Mouse (Mus musculus) cerebellum, adult 9-11 months (tissue): ENCODE measurements around the gene Ankrd11.
A peak's percentile ranks its signal among the peaks of the same experiment; 100 is the strongest.
"Not testable (repeated sequence)": the region's sequence is repeated elsewhere in the genome, so short reads cannot be mapped to it uniquely, and the experiment has no call there.

Experiments used
- DNase-seq: peaks from one replicate; pipeline ENCODE4 v3.0.0; 2022

The Ankrd11 gene

GRCm38 (mm10) chr8:123042158-123042973 is at the start of gene Ankrd11:
Gene Ankrd11 (minus strand): TSS chr8:123042277.
- DNase-seq, result peak; percentile 100

- DNase-seq, result no peak
These were observed 45.2 kb upstream of the Ankrd11 start for GRCm38 (mm10) chr8:123087289-123087688.

DNA sequence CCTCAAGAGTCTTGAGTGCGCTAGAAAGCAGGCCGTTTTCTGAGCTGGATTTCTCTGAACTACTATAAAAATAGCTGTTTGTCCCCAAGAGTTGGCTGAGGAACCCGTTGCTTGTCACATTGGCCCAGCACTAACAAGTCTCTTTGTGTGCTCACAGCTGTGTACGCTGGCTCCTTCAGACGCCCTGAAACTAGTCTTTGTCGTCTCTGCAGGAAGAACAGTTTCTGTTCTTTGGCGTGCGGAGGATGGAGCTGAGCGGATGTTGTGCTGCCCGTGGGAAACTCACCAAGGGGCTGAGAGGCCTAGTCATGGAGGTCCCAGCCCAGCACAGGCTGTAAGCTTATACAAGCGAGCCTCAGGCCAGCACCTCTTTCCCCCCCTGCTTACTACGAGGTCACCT is 41.5 kb upstream of the Ankrd11 start:
- DNase-seq, result no peak

DNA sequence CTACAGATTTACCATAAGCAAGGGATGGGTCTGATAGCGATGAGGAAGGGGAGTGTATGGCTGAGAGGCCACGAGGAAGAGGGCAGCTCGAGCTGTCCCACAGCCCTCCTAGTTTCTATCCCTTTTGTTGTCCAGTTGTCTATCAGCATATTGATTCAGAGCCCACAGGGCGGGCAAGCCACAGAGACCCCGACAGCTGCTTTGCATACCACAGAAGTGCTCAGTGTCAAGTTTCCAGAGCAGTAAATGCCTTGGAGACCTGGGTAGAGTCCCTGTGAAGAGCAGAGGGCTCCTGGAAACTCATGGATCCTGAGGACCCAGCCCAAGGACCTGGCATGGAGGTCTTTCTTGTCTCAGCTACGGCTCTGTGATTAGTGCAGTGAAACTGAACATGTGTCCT is 40.9 kb upstream of the Ankrd11 start:
- no peak for DNase-seq

DNA sequence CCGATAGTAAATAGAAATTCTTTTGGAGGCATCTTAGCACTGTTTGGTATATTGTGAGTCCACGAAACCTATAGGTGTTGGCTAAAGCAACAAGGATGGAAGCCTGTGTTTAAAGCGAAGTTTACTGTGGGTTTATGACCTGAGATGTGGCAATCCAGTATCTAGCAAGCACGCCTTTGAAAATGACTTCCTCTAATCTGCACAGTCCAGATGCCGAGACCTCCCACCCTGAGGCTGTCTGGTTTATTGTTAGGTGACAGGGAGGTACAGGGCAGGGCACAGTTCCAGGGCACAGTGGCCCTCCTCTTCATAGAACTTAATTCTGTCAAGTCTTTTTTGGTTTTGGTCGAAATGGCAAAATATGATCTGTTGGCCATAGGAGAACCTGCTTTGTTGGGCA is 35.1 kb upstream of the Ankrd11 start:
- no peak for DNase-seq

- no peak for DNase-seq
These were observed 29.1 kb upstream of the Ankrd11 start for GRCm38 (mm10) chr8:123071176-123071575.

GRCm38 (mm10) chr8:123066101-123066683 is 24.1 kb upstream of the Ankrd11 start:
- DNase-seq, result no peak

DNA sequence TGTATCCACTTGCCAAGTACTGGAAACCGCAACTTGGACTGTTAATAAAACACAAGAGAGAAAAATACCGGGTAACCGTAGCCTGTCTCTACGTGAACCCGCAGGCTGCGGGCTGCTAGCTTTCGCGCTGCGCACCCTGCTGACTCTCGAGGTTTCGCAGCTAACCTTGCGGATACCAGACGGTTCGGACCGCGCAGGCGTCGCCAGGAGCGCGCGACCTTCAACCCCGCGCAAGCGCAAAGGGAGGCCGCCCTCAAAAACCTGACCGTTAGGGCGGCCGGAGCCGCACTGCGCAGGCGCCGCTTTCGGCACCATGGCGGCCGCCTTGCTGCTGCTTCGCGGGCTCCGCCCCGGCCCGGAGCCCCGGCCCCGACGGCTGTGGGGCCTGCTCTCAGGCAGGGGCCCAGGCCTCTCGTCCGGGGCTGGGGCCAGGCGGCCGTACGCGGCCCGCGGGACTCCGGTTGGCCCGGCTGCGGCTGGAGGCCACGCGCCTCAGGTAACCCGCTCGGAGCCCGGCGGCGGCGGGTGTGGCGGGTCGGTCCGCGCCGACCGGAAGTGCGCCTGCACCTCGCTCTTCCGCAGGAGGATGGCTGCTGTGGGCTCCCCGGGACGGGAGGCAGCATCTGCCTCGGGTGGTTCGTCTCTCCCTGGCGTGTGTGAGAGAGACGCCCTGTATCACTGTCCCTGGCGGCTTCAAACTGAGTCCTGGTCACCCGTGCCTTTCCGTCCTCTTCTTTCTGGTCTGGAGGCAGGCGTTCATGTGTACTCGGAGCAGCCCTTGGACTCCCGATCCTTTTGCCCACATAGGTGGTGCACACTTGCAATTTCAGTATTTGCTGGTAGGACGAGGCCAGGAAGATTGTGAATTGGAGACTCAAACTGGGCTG is 23.4 kb upstream of the Ankrd11 start:
- DNase-seq, result peak; percentile 96

DNA sequence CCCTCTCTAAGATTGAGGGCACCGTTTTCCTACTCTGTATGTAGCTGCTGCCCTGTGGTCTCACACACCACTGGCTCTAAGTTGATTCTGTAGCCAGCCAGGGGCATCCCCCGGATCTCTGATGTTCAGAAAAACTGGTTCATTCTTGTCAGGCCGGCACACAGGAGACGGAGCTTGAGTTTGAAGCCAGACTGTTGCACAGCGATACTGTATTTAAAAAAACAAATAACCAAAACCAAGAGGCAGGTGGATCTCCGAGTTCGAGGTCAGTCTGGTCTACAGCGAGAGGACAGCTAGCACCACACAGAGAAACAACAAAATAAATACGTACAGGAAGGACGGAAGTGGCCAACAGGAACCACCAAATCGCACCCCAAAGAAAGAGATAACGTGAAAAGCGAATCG is 22.7 kb upstream of the Ankrd11 start:
- DNase-seq, result no peak

- no peak for DNase-seq
These were observed 22.0 kb upstream of the Ankrd11 start for GRCm38 (mm10) chr8:123064072-123064471.

- DNase-seq, result no peak
These were observed 20.6 kb upstream of the Ankrd11 start, which contains the start of gene Spg7 for GRCm38 (mm10) chr8:123062721-123063120. Gene Spg7 (plus strand): TSS chr8:123062942.

DNA sequence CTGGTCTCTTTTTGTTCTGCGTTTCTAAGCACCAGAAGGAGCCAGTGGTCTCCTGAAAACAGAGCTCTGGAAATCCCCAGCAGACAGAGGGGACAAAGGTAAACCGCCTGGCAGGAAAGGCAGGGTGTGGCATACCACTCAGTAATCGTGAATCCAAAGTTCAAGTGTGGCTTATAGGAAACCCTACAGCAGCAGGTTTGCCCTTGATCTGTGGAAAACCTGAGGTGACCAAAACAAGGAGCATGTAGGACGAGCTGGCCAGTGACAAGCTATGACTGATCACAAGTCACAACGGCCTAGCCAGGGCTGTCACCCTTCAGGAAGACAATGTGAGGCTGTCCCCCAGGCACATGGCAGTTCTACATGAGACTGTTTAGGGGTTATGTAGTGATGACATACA is 9.4 kb upstream of the Ankrd11 start:
- DNase-seq, result no peak

- no peak for DNase-seq
These were observed 6.3 kb upstream of the Ankrd11 start for GRCm38 (mm10) chr8:123048402-123048801.

GRCm38 (mm10) chr8:123047827-123048226 is 5.8 kb upstream of the Ankrd11 start:
- DNase-seq, result no peak

DNA sequence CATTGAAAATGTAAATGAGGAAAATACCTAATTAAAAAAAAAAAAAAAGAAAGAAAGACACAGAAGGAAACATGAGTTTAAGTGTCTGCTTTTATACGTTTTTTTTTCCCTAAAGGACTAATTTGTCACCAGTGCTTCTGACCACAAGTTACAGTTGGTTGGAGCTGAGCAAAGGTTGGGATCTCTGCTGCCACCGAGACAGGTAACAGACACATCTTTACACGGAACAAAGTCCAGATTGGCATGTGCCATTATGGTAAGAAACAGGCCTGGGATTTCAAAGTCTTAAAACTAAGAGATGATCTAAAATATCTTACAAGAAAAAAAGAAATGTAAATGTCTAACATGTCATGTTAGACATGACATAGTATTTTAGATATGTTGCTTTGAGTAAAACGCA is 4.6 kb upstream of the Ankrd11 start:
- DNase-seq, result no peak

GRCm38 (mm10) chr8:123044743-123045425 is 2.8 kb upstream of the Ankrd11 start:
- not testable (repeated sequence) for DNase-seq

DNA sequence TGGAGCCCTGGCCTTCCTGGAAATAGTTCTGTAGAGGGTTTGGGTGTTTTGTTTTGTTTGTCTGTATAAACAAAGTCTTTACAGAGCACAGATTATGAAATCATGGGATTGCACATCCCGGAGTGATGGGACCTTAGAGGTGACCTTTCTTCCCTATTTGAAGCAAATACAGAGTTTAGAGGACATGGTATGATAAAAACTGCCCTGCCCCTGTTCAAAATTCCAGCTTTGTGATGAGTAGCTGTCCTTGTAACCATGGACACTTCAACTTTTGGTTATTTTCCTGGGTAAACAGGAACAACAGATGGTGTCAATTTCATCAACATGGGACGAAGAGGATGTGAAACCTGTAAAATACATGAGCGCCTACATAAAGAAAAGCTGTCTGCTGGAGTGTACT is 1.9 kb upstream of the Ankrd11 start:
- no peak for DNase-seq

DNA sequence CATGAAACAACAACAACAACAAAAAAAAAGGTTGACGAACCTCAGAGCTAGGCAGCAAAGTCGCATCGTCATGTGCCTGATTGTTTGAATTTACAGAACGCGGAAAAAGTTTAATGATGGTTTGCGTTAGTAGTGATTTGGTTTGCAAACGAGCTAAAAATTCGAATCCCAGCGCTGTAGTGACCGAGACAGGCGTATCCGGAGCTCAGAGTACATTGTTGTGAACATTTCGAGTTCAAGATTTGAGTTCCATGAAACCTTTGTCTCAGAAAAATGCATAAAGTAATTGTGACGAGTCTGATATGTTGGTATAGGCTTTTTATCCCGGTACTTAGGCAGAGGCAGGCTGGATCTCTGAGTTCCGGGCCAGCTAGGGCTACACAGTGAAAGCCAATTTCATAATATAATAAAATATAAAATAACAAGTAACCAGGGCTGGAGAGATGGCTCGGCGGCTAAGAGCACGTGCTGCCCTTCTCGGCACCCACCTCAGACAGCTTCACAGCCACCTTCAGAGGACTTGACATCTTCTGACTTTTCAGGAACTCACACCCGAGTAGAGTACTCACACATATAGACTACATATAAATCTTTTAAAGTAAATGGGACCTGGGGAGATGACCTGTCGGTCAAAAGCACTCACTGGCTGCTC is 1.0 kb upstream of the Ankrd11 start:
- DNase-seq, result no peak

- no peak for DNase-seq
These were observed 337 bp downstream of the Ankrd11 start for GRCm38 (mm10) chr8:123041774-123042105.

DNA sequence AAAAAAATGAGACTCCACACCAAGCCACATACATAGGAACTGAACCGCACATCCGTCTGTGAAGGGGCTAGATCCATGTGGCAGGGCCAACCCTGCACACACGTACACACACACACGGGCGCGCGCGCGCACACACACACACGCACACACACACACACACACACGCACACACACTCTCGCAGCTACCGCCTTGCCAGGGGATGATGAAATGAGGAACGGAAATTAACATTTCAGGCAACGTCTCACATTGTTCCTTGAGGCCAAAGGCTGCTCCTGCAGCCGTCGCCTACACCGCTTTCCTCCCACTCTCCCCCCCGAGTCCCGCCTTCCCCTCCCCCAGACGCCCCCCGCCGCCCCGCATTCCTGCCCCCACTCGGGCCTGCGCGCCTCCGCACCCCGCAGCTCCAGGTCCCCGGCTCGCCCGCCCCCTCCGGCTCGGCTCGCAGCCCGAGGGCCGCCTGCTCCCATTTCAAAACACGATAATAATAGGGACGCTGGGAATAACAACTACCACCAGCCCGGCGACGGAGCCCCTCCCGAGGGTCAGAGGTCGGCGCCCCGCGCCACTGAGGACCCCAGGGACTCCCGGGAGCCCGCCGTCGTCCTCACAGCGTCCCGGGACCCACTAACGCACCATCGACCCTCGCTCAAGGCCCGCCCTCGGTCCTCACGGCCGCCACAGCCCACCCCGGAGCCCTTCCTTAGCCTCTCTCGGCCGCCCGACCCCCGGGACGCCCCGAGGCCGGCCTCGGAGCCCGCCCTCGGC is 886 bp downstream of the Ankrd11 start:
- peak; percentile 70 for DNase-seq

DNA sequence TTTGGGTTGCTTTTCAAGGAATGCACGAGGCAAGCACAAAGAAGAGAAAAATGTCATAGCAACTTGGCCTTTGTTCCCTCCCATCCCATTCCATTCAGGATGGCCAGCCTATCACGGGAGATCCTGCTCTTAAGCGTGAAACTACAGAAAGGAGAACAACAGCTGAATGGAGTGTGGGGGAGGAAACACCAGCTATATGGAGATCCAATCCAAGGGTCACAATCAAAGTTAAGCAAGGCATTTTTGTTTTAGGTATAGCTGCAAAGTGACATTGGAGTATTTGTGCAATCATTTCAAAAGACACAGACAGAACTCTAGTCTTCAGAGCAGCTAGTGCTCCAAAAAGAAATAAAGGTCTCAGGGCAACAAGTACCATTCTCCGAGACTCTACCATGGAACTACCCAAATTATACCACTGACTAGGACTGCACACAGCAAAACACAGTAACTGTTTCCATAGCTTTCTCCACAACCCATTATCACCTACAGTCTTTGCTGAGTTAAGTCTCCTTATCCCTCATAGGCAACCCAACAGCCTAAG is 1.9 kb downstream of the Ankrd11 start:
- DNase-seq, result no peak
